Mouse (Mus musculus) forebrain, embryonic 11.5 days (tissue): ENCODE measurements at regions not wholly inside any gene's neighbourhood (a gene's known extent, or its start where the extent isn't known, plus 50 kb on each side); places are given as distances from the start of the nearest gene placed in this dataset.

Experiments
- ATAC-seq: fragments of 200-750 bp; cut with Nextera tagmentation; replicated peaks from 2 replicates; pipeline ENCODE4 v1.8.0; 2017; ENCODE audit warnings: moderate TSS enrichment; ENCODE audit not compliant: low FRiP score
- DNase-seq: peaks from one replicate; pipeline ENCODE4 v3.0.0-alpha.2; 2017; ENCODE audit warnings: low spot score
- H3K27ac ChIP-seq: fragments of 300-500 bp; sonication (generic); 2 replicates; pipeline ENCODE4 v1.5.1; 2014; ENCODE audit warnings: low read depth, low read length
- H3K27me3 ChIP-seq: fragments of 300-500 bp; sonication (generic); 2 replicates; pipeline ENCODE4 v1.6.1; 2014; ENCODE audit warnings: mild to moderate bottlenecking, low read length, mixed read lengths; ENCODE audit not compliant: control insufficient read depth, insufficient read depth
- H3K36me3 ChIP-seq: fragments of 300-500 bp; sonication (generic); 2 replicates; pipeline ENCODE4 v1.6.1; 2014; ENCODE audit warnings: mild to moderate bottlenecking, low read length, moderate library complexity, mixed read lengths; ENCODE audit not compliant: control insufficient read depth, insufficient read depth
- H3K4me1 ChIP-seq: fragments of 300-500 bp; sonication (generic); replicated peaks from 2 replicates; pipeline ENCODE4 v1.6.1; 2014; ENCODE audit warnings: low read length, mixed read lengths; ENCODE audit not compliant: control insufficient read depth, insufficient read depth
- H3K4me2 ChIP-seq: fragments of 300-500 bp; sonication (generic); 2 replicates; pipeline ENCODE4 v1.6.1; 2014; ENCODE audit warnings: low read depth, mild to moderate bottlenecking, low read length, moderate library complexity, mixed read lengths; ENCODE audit not compliant: severe bottlenecking
- H3K4me3 ChIP-seq: fragments of 300-500 bp; sonication (generic); 2 replicates; pipeline ENCODE4 v1.5.1; 2014; ENCODE audit warnings: low read depth, low read length
- H3K9ac ChIP-seq: fragments of 300-500 bp; sonication (generic); 2 replicates; pipeline ENCODE4 v1.6.1; 2014; ENCODE audit warnings: low read length
- H3K9me3 ChIP-seq: fragments of 300-500 bp; sonication (generic); 2 replicates; pipeline ENCODE4 v1.6.1; 2016; ENCODE audit warnings: low read length, mixed read lengths; ENCODE audit not compliant: control insufficient read depth
- WGBS: fragments of 180-500 bp; shearing (Covaris S2); extraction: QIAGEN DNeasy Blood & Tissue Kit; methylation state at CpG from one replicate; pipeline ENCODE4 v1.1.7; 2014; 5-methylcytosine and 5-hydroxymethylcytosine counted together

GRCm38 (mm10) chr1:57269679-57270354, 107.6 kb upstream of the 1700066M21Rik start:
- Histone ChIP-seq H3K9ac (no peak overlapping the region), H3K4me1 (no peaks in the 10 kb centered on the region), H3K4me2 (no peak overlapping the region), H3K9me3 (no peaks in the 10 kb centered on the region), H3K36me3 (no peaks in the 10 kb centered on the region), H3K27ac (no peak overlapping the region), H3K4me3 (no peak overlapping the region), H3K27me3 (no peaks in the 10 kb centered on the region)
- 48% methylated on average over 13 of the region's 13 CpGs for WGBS
- ATAC-seq (peak; percentile 75), DNase-seq (peak; percentile 81)

- Histone ChIP-seq H3K27ac (no peak overlapping the region), H3K9ac (no peak overlapping the region), H3K9me3 (no peaks in the 10 kb centered on the region), H3K36me3 (no peaks in the 10 kb centered on the region), H3K4me1 (no peaks in the 10 kb centered on the region), H3K4me3 (no peak overlapping the region), H3K27me3 (no peaks in the 10 kb centered on the region), H3K4me2 (no peak overlapping the region)
- ATAC-seq (no peak), DNase-seq (no peak)
- WGBS, result 90% methylated on average over 5 of the region's 5 CpGs
Measured at GRCm38 (mm10) chr1:57272593-57272992, 104.8 kb upstream of the 1700066M21Rik start.

- Histone ChIP-seq H3K36me3 (no peaks in the 10 kb centered on the region), H3K4me3 (no peak overlapping the region), H3K9ac (no peak overlapping the region), H3K4me1 (no peaks in the 10 kb centered on the region), H3K4me2 (no peak overlapping the region), H3K27me3 (no peaks in the 10 kb centered on the region), H3K27ac (no peak overlapping the region), H3K9me3 (no peaks in the 10 kb centered on the region)
- 83% methylated on average over 3 of the region's 3 CpGs for WGBS
- ATAC-seq (no peak), DNase-seq (no peak)
Measured at GRCm38 (mm10) chr1:57281549-57281948, 95.9 kb upstream of the 1700066M21Rik start.

GRCm38 (mm10) chr1:57296186-57296585, 81.2 kb upstream of the 1700066M21Rik start:
- H3K27ac ChIP-seq, result no peak overlapping the region
- no peaks in the 10 kb centered on the region for H3K27me3 ChIP-seq
- WGBS, result 100% methylated on average over 1 of the region's 1 CpGs
- no peak overlapping the region for H3K4me3 ChIP-seq
- no peak for ATAC-seq
- no peak for DNase-seq
- H3K9ac ChIP-seq, result no peak overlapping the region
- H3K4me1 ChIP-seq, result no peaks in the 10 kb centered on the region
- H3K9me3 ChIP-seq, result no peaks in the 10 kb centered on the region
- no peaks in the 10 kb centered on the region for H3K36me3 ChIP-seq
- no peak overlapping the region for H3K4me2 ChIP-seq

- WGBS, result 86% methylated on average over 5 of the region's 5 CpGs
- H3K27ac ChIP-seq, result no peak overlapping the region
- no peak overlapping the region for H3K4me2 ChIP-seq
- no peak overlapping the region for H3K4me3 ChIP-seq
- H3K36me3 ChIP-seq, result no peaks in the 10 kb centered on the region
- H3K27me3 ChIP-seq, result no peaks in the 10 kb centered on the region
- H3K9ac ChIP-seq, result no peak overlapping the region
- no peak for ATAC-seq
- no peaks in the 10 kb centered on the region for H3K4me1 ChIP-seq
- DNase-seq, result no peak
- H3K9me3 ChIP-seq, result no peaks in the 10 kb centered on the region
Measured at GRCm38 (mm10) chr1:57298557-57298956, 78.9 kb upstream of the 1700066M21Rik start.

GRCm38 (mm10) chr1:57301260-57301979, 76.0 kb upstream of the 1700066M21Rik start:
- H3K4me3 ChIP-seq, result no peak overlapping the region
- H3K9ac ChIP-seq, result no peak overlapping the region
- no peak overlapping the region for H3K27ac ChIP-seq
- DNase-seq (no peak), ATAC-seq (no peak)
- H3K9me3 ChIP-seq, result no peaks in the 10 kb centered on the region
- H3K4me1 ChIP-seq, result no peaks in the 10 kb centered on the region
- H3K4me2 ChIP-seq, result no peak overlapping the region
- H3K27me3 ChIP-seq, result no peaks in the 10 kb centered on the region
- 74% methylated on average over 8 of the region's 8 CpGs for WGBS
- no peaks in the 10 kb centered on the region for H3K36me3 ChIP-seq

- Histone ChIP-seq H3K27me3 (no peaks in the 10 kb centered on the region), H3K4me3 (no peak overlapping the region), H3K9ac (no peak overlapping the region), H3K27ac (no peak overlapping the region), H3K4me2 (no peak overlapping the region), H3K36me3 (no peaks in the 10 kb centered on the region), H3K9me3 (no peaks in the 10 kb centered on the region), H3K4me1 (no peaks in the 10 kb centered on the region)
- ATAC-seq, result no peak
- DNase-seq, result no peak
- WGBS, result 80% methylated on average over 6 of the region's 6 CpGs
Measured at GRCm38 (mm10) chr1:57301980-57302331, 75.5 kb upstream of the 1700066M21Rik start.

GRCm38 (mm10) chr1:57304757-57305156, 72.7 kb upstream of the 1700066M21Rik start:
- Histone ChIP-seq H3K27ac (no peak overlapping the region), H3K9ac (no peak overlapping the region), H3K27me3 (no peaks in the 10 kb centered on the region), H3K4me2 (no peak overlapping the region), H3K4me1 (no peaks in the 10 kb centered on the region), H3K9me3 (no peaks in the 10 kb centered on the region), H3K4me3 (no peak overlapping the region), H3K36me3 (no peaks in the 10 kb centered on the region)
- ATAC-seq (no peak), DNase-seq (no peak)
- 84% methylated on average over 2 of the region's 2 CpGs for WGBS

GRCm38 (mm10) chr1:57322535-57322934, 54.9 kb upstream of the 1700066M21Rik start:
- ATAC-seq, result no peak
- H3K9me3 ChIP-seq, result no peaks in the 10 kb centered on the region
- no peak overlapping the region for H3K27ac ChIP-seq
- H3K27me3 ChIP-seq, result no peaks in the 10 kb centered on the region
- H3K4me3 ChIP-seq, result no peak overlapping the region
- WGBS, result 91% methylated on average over 2 of the region's 2 CpGs
- H3K4me2 ChIP-seq, result no peak overlapping the region
- no peak overlapping the region for H3K9ac ChIP-seq
- DNase-seq, result no peak
- H3K36me3 ChIP-seq, result no peaks in the 10 kb centered on the region
- no peaks in the 10 kb centered on the region for H3K4me1 ChIP-seq
